Mouse (Mus musculus) E14TG2a.4 (cell line): Measurements from ENCODE around the gene B230217C12Rik.

Experiments used
- H3K27me3 ChIP-seq: 2 replicates; pipeline ENCODE4 v1.6.1; 2014; ENCODE audit warnings: low read length, control low read depth; ENCODE audit not compliant: insufficient read depth
- H3K36me3 ChIP-seq: 2 replicates; pipeline ENCODE4 v1.6.1; 2014; ENCODE audit warnings: low read length, control low read depth; ENCODE audit not compliant: insufficient read depth
- H3K4me1 ChIP-seq: replicated peaks from 2 replicates; pipeline ENCODE4 v1.6.1; 2014; ENCODE audit warnings: low read depth, low read length, control low read depth
- H3K4me3 ChIP-seq: replicated peaks from 2 replicates; pipeline ENCODE4 v1.5.1; 2014; ENCODE audit warnings: mild to moderate bottlenecking, low read length
- H3K9me3 ChIP-seq: 2 replicates; pipeline ENCODE4 v1.6.1; 2014; ENCODE audit warnings: low read length, control low read depth
- CTCF ChIP-seq: conservative IDR thresholded peaks from 2 replicates; pipeline ENCODE4 v1.5.1; 2014; ENCODE audit warnings: low read length
- NANOG ChIP-seq: IDR thresholded peaks from 2 replicates; pipeline ENCODE4 v1.6.1; 2014; ENCODE audit warnings: borderline replicate concordance, low read length, mixed read lengths
- POU5F1 ChIP-seq: IDR thresholded peaks from 2 replicates; pipeline ENCODE4 v1.6.1; 2014; ENCODE audit warnings: low read length, borderline replicate concordance

Gene B230217C12Rik

GRCm38 (mm10) chr11:97813085-97813484 is 27.5 kb upstream of the B230217C12Rik start:
- no peak for TF ChIP-seq NANOG
- no peak for TF ChIP-seq POU5F1
- no peak for TF ChIP-seq CTCF
- Histone ChIP-seq H3K4me3 (peak overlapping the region; percentile 43), H3K4me1 (peaks cover 100% of the 10 kb centered on the region), H3K27me3 (no peaks in the 10 kb centered on the region), H3K9me3 (no peaks in the 10 kb centered on the region), H3K36me3 (peaks cover 99% of the 10 kb centered on the region)

DNA sequence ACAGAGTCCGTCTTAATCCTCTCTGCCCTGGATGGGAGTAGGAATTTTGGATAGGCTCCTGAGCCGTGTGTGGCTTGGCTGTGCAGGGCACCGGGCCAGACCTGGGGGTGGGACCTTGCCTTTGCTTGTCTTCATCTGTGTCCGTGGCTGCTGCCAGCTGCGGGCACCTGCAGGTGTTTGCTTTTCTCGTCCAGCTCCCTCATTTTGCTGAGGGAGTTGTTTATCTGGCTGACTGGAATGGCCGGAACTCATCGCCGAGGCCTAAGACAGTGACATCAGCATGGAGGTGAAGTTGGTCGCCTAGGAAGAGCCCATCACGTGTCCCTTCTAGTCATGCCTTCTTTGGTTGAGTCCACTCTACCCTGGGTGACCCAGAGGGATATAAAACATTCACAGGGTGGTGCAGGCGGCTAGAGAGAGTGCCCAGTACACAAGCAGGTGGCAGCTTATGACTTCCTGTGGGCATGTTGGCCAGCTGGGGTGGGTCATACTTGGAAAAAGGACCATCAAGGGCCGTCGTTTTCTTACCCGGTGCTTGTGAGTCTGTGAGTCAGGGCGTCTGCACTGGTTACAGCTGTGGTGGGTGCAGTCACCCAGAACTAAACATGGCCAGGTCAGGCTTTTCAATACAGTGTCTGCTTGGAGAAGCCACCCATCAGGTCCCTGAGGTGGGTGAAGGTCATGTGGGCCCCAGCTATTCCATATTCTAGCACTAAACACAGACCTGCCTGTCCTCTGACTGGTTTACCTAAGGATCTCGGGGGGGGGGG is 26.6 kb upstream of the B230217C12Rik start:
- TF ChIP-seq CTCF (no peak), POU5F1 (no peak), NANOG (no peak)
- Histone ChIP-seq H3K36me3 (peaks cover 99% of the 10 kb centered on the region), H3K4me1 (peaks cover 100% of the 10 kb centered on the region)

GRCm38 (mm10) chr11:97815736-97816135 is 24.8 kb upstream of the B230217C12Rik start:
- H3K9me3 ChIP-seq = no peaks in the 10 kb centered on the region
- H3K4me1 ChIP-seq = peaks cover 100% of the 10 kb centered on the region
- peaks cover 99% of the 10 kb centered on the region for H3K36me3 ChIP-seq
- H3K4me3 ChIP-seq = peak overlapping the region; percentile 47
- no peaks in the 10 kb centered on the region for H3K27me3 ChIP-seq
- TF ChIP-seq NANOG (no peak), POU5F1 (no peak), CTCF (no peak)

More for the DNA sequence above, 26.6 kb upstream of the B230217C12Rik start:
- Histone ChIP-seq H3K9me3 (no peaks in the 10 kb centered on the region), H3K4me3 (peak overlapping the region; percentile 43; the same call in 1 of the 2 replicates), H3K27me3 (no peaks in the 10 kb centered on the region)

GRCm38 (mm10) chr11:97816176-97816575 is 24.4 kb upstream of the B230217C12Rik start:
- no peak for TF ChIP-seq POU5F1
- peaks cover 100% of the 10 kb centered on the region for H3K4me1 ChIP-seq
- no peaks in the 10 kb centered on the region for H3K9me3 ChIP-seq
- H3K36me3 ChIP-seq = peaks cover 99% of the 10 kb centered on the region
- H3K27me3 ChIP-seq = no peaks in the 10 kb centered on the region
- H3K4me3 ChIP-seq = 0 out of 2 replicates have a peak overlapping the region, but pooled peaks have one; percentile 17

DNA sequence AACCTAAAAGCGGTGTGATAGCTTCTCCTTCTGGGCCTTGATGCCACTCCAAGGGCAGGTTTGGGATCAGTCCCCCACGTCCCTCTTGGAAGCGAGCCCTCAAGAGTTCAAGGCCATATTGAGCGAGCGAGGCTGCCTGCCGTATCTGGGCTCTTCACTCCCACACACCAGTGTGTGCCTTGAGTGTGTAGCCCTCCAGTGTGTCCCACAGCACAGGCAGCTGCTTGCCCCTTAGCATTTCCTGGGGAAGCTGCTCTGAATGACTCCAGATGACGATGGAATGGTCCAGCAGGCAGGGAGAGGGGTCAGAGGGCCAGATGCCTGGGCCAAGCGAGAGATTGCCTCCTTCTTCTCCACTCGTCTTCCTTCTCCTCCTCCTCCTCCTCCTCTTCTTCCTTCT is 23.7 kb upstream of the B230217C12Rik start:
- H3K27me3 ChIP-seq = no peaks in the 10 kb centered on the region
- H3K4me3 ChIP-seq = peak overlapping the region; percentile 54
- H3K36me3 ChIP-seq = peaks cover 99% of the 10 kb centered on the region
- TF ChIP-seq NANOG (no peak), CTCF (no peak), POU5F1 (no peak)
- H3K9me3 ChIP-seq = no peaks in the 10 kb centered on the region
- peaks cover 100% of the 10 kb centered on the region for H3K4me1 ChIP-seq

DNA sequence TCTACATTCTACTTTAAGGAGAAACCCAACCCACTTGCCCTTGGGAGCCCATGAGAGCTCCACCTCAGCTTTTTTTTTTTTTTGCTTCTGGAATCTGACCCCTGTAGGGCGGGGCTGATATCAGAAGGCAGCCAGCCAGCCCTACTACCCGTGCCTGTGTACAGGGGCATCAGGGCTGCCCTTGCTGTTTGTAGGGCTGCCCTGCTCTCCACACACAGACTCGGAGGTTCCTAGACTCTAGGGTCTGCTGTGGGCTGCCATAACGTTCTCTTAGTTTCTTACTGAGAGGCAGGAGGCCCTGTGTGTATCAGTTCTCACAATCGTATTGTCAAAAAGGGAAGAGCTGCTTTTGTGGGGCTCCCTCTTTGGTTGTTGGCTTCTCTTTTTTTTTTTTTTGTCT is 23.2 kb upstream of the B230217C12Rik start:
- no peaks in the 10 kb centered on the region for H3K9me3 ChIP-seq
- TF ChIP-seq CTCF = no peak
- TF ChIP-seq NANOG = no peak
- TF ChIP-seq POU5F1 = no peak
- H3K4me3 ChIP-seq = peak overlapping the region; percentile 54; the same call in 1 of the 2 replicates

DNA sequence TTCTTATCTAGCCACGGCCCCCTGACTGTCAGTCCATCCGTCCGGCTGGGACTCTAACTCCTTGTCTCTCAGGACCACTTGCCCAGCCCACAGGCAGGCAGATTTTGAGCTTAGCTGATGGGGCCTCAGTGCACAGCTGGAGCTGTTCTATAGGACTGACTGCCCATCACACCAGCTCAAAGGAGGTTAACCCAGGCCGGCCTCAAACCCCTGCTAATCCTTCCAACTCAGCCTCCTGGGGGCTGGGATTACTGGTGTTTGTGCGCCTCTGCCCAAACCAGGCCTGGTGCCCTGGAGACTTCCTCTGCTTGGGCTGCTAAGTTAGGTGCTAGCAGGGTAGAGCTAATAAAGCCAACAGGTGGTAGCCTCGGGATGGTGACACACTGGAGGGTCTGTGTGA is 22.6 kb upstream of the B230217C12Rik start:
- TF ChIP-seq POU5F1 = no peak
- TF ChIP-seq NANOG = no peak
- TF ChIP-seq CTCF = no peak
- Histone ChIP-seq H3K27me3 (no peaks in the 10 kb centered on the region), H3K36me3 (peaks cover 99% of the 10 kb centered on the region), H3K9me3 (no peaks in the 10 kb centered on the region), H3K4me1 (peaks cover 100% of the 10 kb centered on the region), H3K4me3 (peak overlapping the region; percentile 54)

More for the DNA sequence above, 23.2 kb upstream of the B230217C12Rik start:
- Histone ChIP-seq H3K27me3 (no peaks in the 10 kb centered on the region), H3K36me3 (peaks cover 99% of the 10 kb centered on the region), H3K4me1 (peaks cover 100% of the 10 kb centered on the region)

DNA sequence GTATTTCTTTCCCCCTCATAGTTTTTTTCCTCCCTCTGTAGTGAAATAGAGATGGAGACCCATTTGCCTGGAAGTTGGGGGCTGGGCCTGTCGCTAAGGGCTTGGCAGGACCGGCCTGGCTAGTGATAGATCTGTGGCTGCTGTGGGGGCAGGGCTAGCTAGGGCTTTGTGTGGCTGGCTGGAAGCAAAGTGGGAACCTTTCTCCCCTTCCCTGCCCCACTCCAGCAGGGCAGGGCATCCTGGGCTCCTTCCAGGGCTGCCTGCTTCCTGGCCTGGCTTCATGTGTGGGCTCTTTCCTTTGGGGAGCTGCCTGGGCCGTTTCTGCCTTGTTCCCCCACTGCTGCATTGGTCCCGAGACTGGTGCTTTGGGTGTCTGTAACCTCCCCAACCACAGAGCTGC is 22.0 kb upstream of the B230217C12Rik start:
- Histone ChIP-seq H3K4me1 (peaks cover 99% of the 10 kb centered on the region), H3K27me3 (no peaks in the 10 kb centered on the region), H3K4me3 (peak overlapping the region; percentile 54), H3K9me3 (no peaks in the 10 kb centered on the region), H3K36me3 (peaks cover 99% of the 10 kb centered on the region)
- TF ChIP-seq NANOG (no peak), POU5F1 (no peak), CTCF (no peak)

- H3K4me1 ChIP-seq = peaks cover 98% of the 10 kb centered on the region
- no peaks in the 10 kb centered on the region for H3K9me3 ChIP-seq
- TF ChIP-seq POU5F1 (no peak), NANOG (no peak), CTCF (no peak)
- H3K27me3 ChIP-seq = no peaks in the 10 kb centered on the region
- H3K36me3 ChIP-seq = peaks cover 98% of the 10 kb centered on the region
- peak overlapping the region; percentile 54; the same call in 1 of the 2 replicates for H3K4me3 ChIP-seq
Measured at GRCm38 (mm10) chr11:97819102-97819501, 21.5 kb upstream of the B230217C12Rik start.
